ENCODE assay signal across 9 mouse cellular contexts in the genomic region with DNA sequence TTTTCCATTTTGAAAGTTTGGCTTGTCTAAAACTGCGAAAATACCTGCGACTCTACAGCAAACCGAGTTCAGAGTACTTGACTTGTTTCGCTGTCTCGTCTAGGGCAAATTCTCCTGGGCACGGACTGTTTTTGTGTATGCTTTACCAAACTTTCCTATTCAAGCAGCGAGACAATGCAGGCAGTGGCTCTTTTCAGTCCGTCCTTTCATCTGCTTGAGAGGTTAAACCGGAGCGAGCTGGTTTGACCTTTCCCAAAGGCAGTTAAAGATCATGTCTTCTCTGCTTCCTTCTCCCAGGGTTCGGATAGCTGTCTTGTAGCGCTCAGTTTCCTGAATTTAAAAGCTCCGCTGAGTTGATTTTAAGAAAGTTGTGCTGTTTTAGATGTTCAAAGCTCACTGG. TPM values are rescaled to one million over a fixed set of nuclear protein-coding genes. Genes with fewer than 3 reads are reported as not detected.
DNase-seq lines count a peak whose midpoint lies in the region; ATAC-seq and TF ChIP-seq lines count a peak whose summit lies in the region.
"Had no signal": no experiment of that assay in that cellular context is flagged by ENCODE, and none has a peak within 500 bp of the region (broad histone marks: within the 10 kb centered on the region; RNA-seq: fewer than 3 reads in every experiment).

No protein-coding gene starts in this region.

- peaks cover 10% of the 10 kb centered on the region; the same call in 1 of the 2 replicates for H3K9me3 ChIP-seq in heart, embryonic 13.5 days
- H3K9me3 ChIP-seq in hindbrain, embryonic 12.5 days (replicated peaks), result 0 out of 2 replicates have a peak, but pooled peaks cover 4% of the 10 kb centered on the region
- no peaks in the 10 kb centered on the region for H3K9me3 ChIP-seq in midbrain, embryonic 15.5 days

- H3K4me1 ChIP-seq in heart, embryonic 13.5 days, result peaks cover 10% of the 10 kb centered on the region
- H3K4me1 ChIP-seq in cortical plate, adult 2 months (ENCODE audit: control insufficient read depth, insufficient read depth, low read length), result no peaks in the 10 kb centered on the region; the same call in 1 of the 2 replicates
- H3K4me1 ChIP-seq in hindbrain, embryonic 12.5 days, result peaks cover 9% of the 10 kb centered on the region
- H3K4me1 ChIP-seq in midbrain, embryonic 15.5 days, result peaks cover 8% of the 10 kb centered on the region
- H3K4me1 ChIP-seq: heart, embryonic 12.5 days had no signal

- DNase-seq in heart, postnatal 14 days, result no peak
- DNase-seq in ovary, postnatal 36 days (ENCODE audit: low spot score), result no peak
- DNase-seq in cerebellum, adult 11 months, result no peak
- DNase-seq in heart, postnatal 25 days (ENCODE audit: low spot score), result no peak

- intact Hi-C loops in heart, postnatal 14 days (cut with DNase I), result no loop called here
- intact Hi-C loops in heart, postnatal 25 days (cut with DNase I), result no loop called here

- TF ChIP-seq CTCF in cortical plate, adult 2 months (IDR thresholded peaks at IDR 0.05; ENCODE audit: extremely low read depth, insufficient read depth, low read length), result no peak

- peak overlapping the region; percentile 66; the same call in 1 of the 2 replicates for H3K4me3 ChIP-seq in heart, embryonic 13.5 days
- H3K4me3 ChIP-seq in cortical plate, adult 2 months (ENCODE audit: insufficient read depth, low read length), result peak overlapping the region; percentile 74
- H3K4me3 ChIP-seq in hindbrain, embryonic 12.5 days, result peak overlapping the region; percentile 66
- H3K4me3 ChIP-seq in midbrain, embryonic 15.5 days, result peak overlapping the region; percentile 85

- TF ChIP-seq POLR2A in cortical plate, adult 2 months (IDR thresholded peaks at IDR 0.05; ENCODE audit: extremely low read depth, insufficient read depth, low read length), result no peak

- no peak overlapping the region for H3K27ac ChIP-seq in heart, embryonic 13.5 days (replicated peaks)
- H3K27ac ChIP-seq in cortical plate, adult 2 months (ENCODE audit: insufficient read depth, low read length), result no peak overlapping the region
- H3K27ac ChIP-seq in hindbrain, embryonic 12.5 days, result no peak overlapping the region
- peak overlapping the region; percentile 44 for H3K27ac ChIP-seq in midbrain, embryonic 15.5 days

- no peak for ATAC-seq in heart, embryonic 13.5 days (ENCODE audit: extremely low read depth, insufficient number of reproducible peaks, low FRiP score, low TSS enrichment)
- ATAC-seq in hindbrain, embryonic 12.5 days (ENCODE audit: low FRiP score), result no peak
- no peak for ATAC-seq in midbrain, embryonic 15.5 days (replicated peaks)

- WGBS in heart, embryonic 13.5 days, result 30% methylated on average over 13 of the region's 13 CpGs
- WGBS in hindbrain, embryonic 12.5 days, result 5% methylated on average over 13 of the region's 13 CpGs
- 2% methylated on average over 13 of the region's 13 CpGs for WGBS in midbrain, embryonic 15.5 days

- peaks cover 40% of the 10 kb centered on the region for H3K27me3 ChIP-seq in heart, embryonic 13.5 days (replicated peaks)
- no peaks in the 10 kb centered on the region for H3K27me3 ChIP-seq in hindbrain, embryonic 12.5 days
- no peaks in the 10 kb centered on the region for H3K27me3 ChIP-seq in midbrain, embryonic 15.5 days (replicated peaks)

- no peaks in the 10 kb centered on the region for H3K36me3 ChIP-seq in heart, embryonic 13.5 days
- H3K36me3 ChIP-seq in hindbrain, embryonic 12.5 days, result peaks cover 7% of the 10 kb centered on the region; the same call in 1 of the 2 replicates
- no peaks in the 10 kb centered on the region for H3K36me3 ChIP-seq in midbrain, embryonic 15.5 days (replicated peaks)
- H3K36me3 ChIP-seq: heart, embryonic 12.5 days had no signal

- H3K4me2 ChIP-seq in heart, embryonic 13.5 days, result peak overlapping the region; percentile 87
- peak overlapping the region; percentile 53 for H3K4me2 ChIP-seq in hindbrain, embryonic 12.5 days (replicated peaks)
- H3K4me2 ChIP-seq in midbrain, embryonic 15.5 days, result peak overlapping the region; percentile 77

- H3K9ac ChIP-seq in heart, embryonic 13.5 days, result no peak overlapping the region
- peak overlapping the region; percentile 42; the same call in 1 of the 2 replicates for H3K9ac ChIP-seq in hindbrain, embryonic 12.5 days
- peak overlapping the region; percentile 71 for H3K9ac ChIP-seq in midbrain, embryonic 15.5 days

RNA-seq across cellular contexts. Expression of a gene that starts 1.2 kb away (rescaled TPM):
- 0.32 and 0.37 TPM in 2 replicates for polyA plus RNA-seq in heart, embryonic 13.5 days (2015; fragmentation: Nextera tagmentation; extraction: Ambion mirVana)
- under 1 TPM; 0.31 to 0.39 TPM for total RNA-seq in heart, postnatal 14 days (2021)
- 59.9 and 61.7 TPM in 2 replicates for polyA plus RNA-seq in cortical plate, adult 2 months (2012; rRNA removed)
- polyA plus RNA-seq in hindbrain, embryonic 12.5 days (2016; fragmentation: Nextera tagmentation; extraction: Ambion mirVana), result 10.0 TPM in 2 replicates
- 18.5 and 18.8 TPM in 2 replicates for polyA plus RNA-seq in midbrain, embryonic 15.5 days (2015; fragmentation: Nextera tagmentation; extraction: Ambion mirVana)
- total RNA-seq in heart, postnatal 25 days (2021), result under 1 TPM; 0.44 to 0.48 TPM
